Mouse (Mus musculus) E14TG2a.4 (cell line): ENCODE data around the gene Prelid1.

Experiments
- H3K27me3 ChIP-seq: 2 replicates; pipeline ENCODE4 v1.6.1; 2014; ENCODE audit warnings: low read length, control low read depth; ENCODE audit not compliant: insufficient read depth
- H3K36me3 ChIP-seq: 2 replicates; pipeline ENCODE4 v1.6.1; 2014; ENCODE audit warnings: low read length, control low read depth; ENCODE audit not compliant: insufficient read depth
- H3K4me1 ChIP-seq: replicated peaks from 2 replicates; pipeline ENCODE4 v1.6.1; 2014; ENCODE audit warnings: low read depth, low read length, control low read depth
- H3K4me3 ChIP-seq: replicated peaks from 2 replicates; pipeline ENCODE4 v1.5.1; 2014; ENCODE audit warnings: mild to moderate bottlenecking, low read length
- H3K9me3 ChIP-seq: 2 replicates; pipeline ENCODE4 v1.6.1; 2014; ENCODE audit warnings: low read length, control low read depth
- CTCF ChIP-seq: conservative IDR thresholded peaks from 2 replicates; pipeline ENCODE4 v1.5.1; 2014; ENCODE audit warnings: low read length
- NANOG ChIP-seq: IDR thresholded peaks from 2 replicates; pipeline ENCODE4 v1.6.1; 2014; ENCODE audit warnings: borderline replicate concordance, low read length, mixed read lengths
- POU5F1 ChIP-seq: IDR thresholded peaks from 2 replicates; pipeline ENCODE4 v1.6.1; 2014; ENCODE audit warnings: low read length, borderline replicate concordance

Prelid1 gene

GRCm38 (mm10) chr13:55319931-55320533 is at the start of gene Prelid1:
Gene Prelid1 (plus strand): TSS chr13:55320500.
- Histone ChIP-seq H3K4me3 (peak within 1 kb of the TSS; percentile 94), H3K9me3 (no peaks in the 10 kb centered on the region), H3K36me3 (peaks cover 86% of the 10 kb centered on the region), H3K4me1 (peaks cover 69% of the 10 kb centered on the region), H3K27me3 (no peaks in the 10 kb centered on the region)
- no peak for TF ChIP-seq POU5F1
- no peak for TF ChIP-seq CTCF
- no peak for TF ChIP-seq NANOG

DNA sequence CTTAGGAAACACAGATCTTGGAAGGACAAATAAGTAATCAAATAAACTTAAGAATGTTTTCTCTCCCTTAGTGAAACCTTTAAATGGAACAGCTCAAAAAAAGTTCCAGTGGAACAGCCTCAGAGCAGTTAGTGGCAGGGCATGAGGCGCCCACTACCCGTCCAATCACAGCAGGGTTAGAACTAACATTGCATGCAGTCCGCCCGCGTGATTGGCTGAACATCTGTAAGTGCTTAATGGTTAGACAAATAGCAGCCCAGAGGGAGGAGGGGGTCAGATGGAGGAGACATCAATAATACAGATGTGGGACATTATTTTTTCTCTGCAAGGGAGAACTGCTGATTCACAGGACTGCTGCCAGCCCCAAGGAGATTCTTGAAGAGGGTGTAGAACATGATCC is 43.1 kb upstream of the Prelid1 start:
- TF ChIP-seq CTCF (no peak), POU5F1 (no peak), NANOG (no peak)

GRCm38 (mm10) chr13:55277646-55278045 is 42.7 kb upstream of the Prelid1 start:
- no peaks in the 10 kb centered on the region for H3K9me3 ChIP-seq
- no peak for TF ChIP-seq POU5F1
- TF ChIP-seq NANOG: no peak
- H3K4me1 ChIP-seq: peaks cover 60% of the 10 kb centered on the region

More for the DNA sequence above, 43.1 kb upstream of the Prelid1 start:
- Histone ChIP-seq H3K4me3 (no peak overlapping the region), H3K9me3 (no peaks in the 10 kb centered on the region), H3K4me1 (peaks cover 60% of the 10 kb centered on the region), H3K27me3 (no peaks in the 10 kb centered on the region), H3K36me3 (peaks cover 91% of the 10 kb centered on the region)

GRCm38 (mm10) chr13:55288854-55289253 is 31.4 kb upstream of the Prelid1 start:
- H3K36me3 ChIP-seq: peaks cover 92% of the 10 kb centered on the region
- no peak for TF ChIP-seq POU5F1
- TF ChIP-seq NANOG: no peak
- no peak for TF ChIP-seq CTCF
- no peaks in the 10 kb centered on the region for H3K9me3 ChIP-seq
- no peaks in the 10 kb centered on the region for H3K27me3 ChIP-seq
- peaks cover 7% of the 10 kb centered on the region for H3K4me1 ChIP-seq
- no peak overlapping the region for H3K4me3 ChIP-seq

More at GRCm38 (mm10) chr13:55277646-55278045, 42.7 kb upstream of the Prelid1 start:
- no peaks in the 10 kb centered on the region for H3K27me3 ChIP-seq
- no peak overlapping the region for H3K4me3 ChIP-seq
- H3K36me3 ChIP-seq: peaks cover 92% of the 10 kb centered on the region

GRCm38 (mm10) chr13:55296760-55297159 is 23.5 kb upstream of the Prelid1 start:
- peaks cover 100% of the 10 kb centered on the region for H3K36me3 ChIP-seq
- no peaks in the 10 kb centered on the region for H3K27me3 ChIP-seq
- no peak overlapping the region for H3K4me3 ChIP-seq
- H3K4me1 ChIP-seq: 0 out of 2 replicates have a peak, but pooled peaks cover 5% of the 10 kb centered on the region
- H3K9me3 ChIP-seq: no peaks in the 10 kb centered on the region
- TF ChIP-seq NANOG: no peak
- no peak for TF ChIP-seq CTCF
- TF ChIP-seq POU5F1: no peak

DNA sequence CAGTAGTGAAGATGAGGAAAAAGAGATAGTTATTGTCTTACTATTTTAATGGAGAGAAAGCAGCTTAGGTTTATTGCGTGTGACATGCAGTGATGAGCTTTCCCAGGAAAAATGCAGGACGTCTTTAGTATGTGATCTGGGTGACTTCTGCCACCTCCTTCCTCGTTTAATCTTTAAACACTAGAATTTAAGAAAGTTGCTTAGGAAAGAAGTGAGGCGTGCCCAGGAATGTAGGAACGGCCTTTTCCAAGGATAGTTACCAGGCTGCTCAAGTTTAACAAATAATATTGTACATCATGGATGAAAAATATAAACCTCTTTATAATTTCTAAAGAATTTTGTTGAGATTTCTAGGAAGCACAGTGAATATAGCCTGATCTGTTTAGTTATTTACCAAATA is 19.4 kb upstream of the Prelid1 start:
- no peaks in the 10 kb centered on the region for H3K4me1 ChIP-seq
- no peaks in the 10 kb centered on the region for H3K9me3 ChIP-seq
- H3K4me3 ChIP-seq: no peak overlapping the region
- peaks cover 100% of the 10 kb centered on the region for H3K36me3 ChIP-seq
- no peak for TF ChIP-seq NANOG
- TF ChIP-seq CTCF: no peak
- no peak for TF ChIP-seq POU5F1
- H3K27me3 ChIP-seq: no peaks in the 10 kb centered on the region

DNA sequence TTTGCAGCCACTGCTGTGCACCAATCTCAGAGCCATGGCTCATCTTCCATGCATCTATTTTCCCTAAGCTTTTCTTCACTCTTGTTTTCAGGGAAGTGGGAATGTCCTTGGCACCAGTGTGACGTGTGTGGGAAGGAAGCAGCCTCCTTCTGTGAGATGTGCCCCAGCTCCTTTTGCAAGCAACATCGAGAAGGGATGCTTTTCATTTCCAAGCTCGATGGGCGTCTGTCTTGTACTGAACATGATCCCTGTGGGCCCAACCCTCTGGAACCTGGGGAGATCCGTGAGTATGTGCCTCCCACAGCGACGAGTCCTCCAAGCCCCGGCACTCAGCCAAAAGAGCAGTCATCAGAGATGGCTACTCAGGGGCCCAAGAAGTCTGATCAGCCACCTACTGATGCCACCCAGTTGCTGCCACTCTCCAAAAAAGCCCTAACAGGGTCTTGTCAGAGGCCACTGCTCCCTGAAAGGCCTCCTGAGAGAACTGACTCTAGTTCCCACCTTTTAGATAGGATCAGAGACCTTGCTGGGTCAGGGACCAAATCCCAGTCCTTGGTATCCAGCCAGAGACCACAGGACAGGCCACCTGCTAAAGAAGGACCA is 8.2 kb upstream of the Prelid1 start:
- Histone ChIP-seq H3K9me3 (no peaks in the 10 kb centered on the region), H3K36me3 (peaks cover 99% of the 10 kb centered on the region), H3K4me3 (no peak overlapping the region), H3K27me3 (no peaks in the 10 kb centered on the region), H3K4me1 (peaks cover 48% of the 10 kb centered on the region)
- TF ChIP-seq NANOG (no peak), CTCF (no peak), POU5F1 (no peak)

GRCm38 (mm10) chr13:55313051-55313450 is 7.2 kb upstream of the Prelid1 start:
- no peaks in the 10 kb centered on the region for H3K9me3 ChIP-seq
- H3K27me3 ChIP-seq: no peaks in the 10 kb centered on the region
- TF ChIP-seq NANOG (no peak), POU5F1 (no peak), CTCF (no peak)
- peaks cover 99% of the 10 kb centered on the region for H3K36me3 ChIP-seq
- peaks cover 56% of the 10 kb centered on the region for H3K4me1 ChIP-seq
- no peak overlapping the region for H3K4me3 ChIP-seq
